ENCODE assay signal across 11 mouse cellular contexts in the genomic region with DNA sequence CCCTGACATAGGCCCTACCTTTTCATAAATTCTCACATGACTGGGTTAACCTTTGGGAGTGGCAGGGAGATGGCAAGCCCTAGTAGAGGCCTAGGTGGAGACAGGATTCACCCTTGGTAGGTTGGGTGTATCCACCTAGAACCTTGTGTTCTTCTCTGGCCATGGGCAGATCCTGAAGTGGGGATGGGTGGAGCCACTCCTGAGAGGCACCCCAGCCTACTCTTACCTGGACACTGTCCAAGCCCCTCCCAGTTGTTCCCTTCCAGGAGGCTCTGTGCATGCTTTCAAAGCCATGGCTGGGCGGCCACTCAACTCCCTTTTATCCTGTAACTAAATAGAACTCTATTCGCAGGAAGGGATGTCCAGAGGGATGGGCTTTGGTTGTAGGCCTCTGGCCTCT. TPM values are rescaled to one million over a fixed set of nuclear protein-coding genes. Genes with fewer than 3 reads are reported as not detected.
DNase-seq lines count a peak whose midpoint lies in the region; ATAC-seq and TF ChIP-seq lines count a peak whose summit lies in the region.
"Had no signal": no experiment of that assay in that cellular context is flagged by ENCODE, and none has a peak within 500 bp of the region (broad histone marks: within the 10 kb centered on the region; RNA-seq: fewer than 3 reads in every experiment).

No protein-coding gene starts in this region.

- no peak for TF ChIP-seq EP300 in heart, adult 2 months (IDR thresholded peaks at IDR 0.05; ENCODE audit: insufficient read depth, low read depth, low read length)

- no peak for TF ChIP-seq CTCF in heart, adult 2 months (IDR thresholded peaks at IDR 0.05)
- no peak for TF ChIP-seq CTCF in lung, embryonic 14.5 days (IDR thresholded peaks at IDR 0.05; ENCODE audit: low read depth)

- H3K79me2 ChIP-seq in heart, adult 2 months (replicated peaks; ENCODE audit: control insufficient read depth, insufficient read depth, low read length), result peaks cover 11% of the 10 kb centered on the region

- peaks cover 18% of the 10 kb centered on the region for H3K4me1 ChIP-seq in heart, adult 2 months (ENCODE audit: control insufficient read depth, insufficient read depth, low read length)
- peaks cover 18% of the 10 kb centered on the region for H3K4me1 ChIP-seq in heart, embryonic 12.5 days (replicated peaks)
- H3K4me1 ChIP-seq in lung, embryonic 14.5 days (ENCODE audit: insufficient read depth), result peaks cover 7% of the 10 kb centered on the region; the same call in 1 of the 2 replicates
- H3K4me1 ChIP-seq in midbrain, embryonic 14.5 days (ENCODE audit: control insufficient read depth, insufficient read depth, low read length), result no peaks in the 10 kb centered on the region
- H3K4me1 ChIP-seq: liver, embryonic 15.5 days had no signal

- H3K9ac ChIP-seq in heart, adult 2 months (ENCODE audit: low read depth, low read length), result no peak overlapping the region
- H3K9ac ChIP-seq in heart, embryonic 12.5 days, result no peak overlapping the region
- H3K9ac ChIP-seq in lung, embryonic 14.5 days, result no peak overlapping the region
- H3K9ac ChIP-seq in midbrain, embryonic 14.5 days (replicated peaks; ENCODE audit: low read length), result no peak overlapping the region
- H3K9ac ChIP-seq: embryonic facial prominence, embryonic 15.5 days; liver, embryonic 15.5 days had no signal

- peak; percentile 55 to 59 for DNase-seq in heart, adult 2 months
- DNase-seq in adrenal gland, adult 2 months, result peak; percentile 65
- peak; percentile 42 to 52 for DNase-seq in heart, postnatal 14 days
- peak; percentile 64 for DNase-seq in lung, embryonic 14.5 days
- DNase-seq in spleen, postnatal 4 days (ENCODE audit: low spot score in 2 of 2), result no peak
- no peak for DNase-seq in thymus, postnatal 36 days
- DNase-seq in midbrain, embryonic 14.5 days, result no peak
- DNase-seq: cerebellum, adult 11-12 months had no signal

- no peak for ATAC-seq in heart, embryonic 12.5 days (ENCODE audit: insufficient number of reproducible peaks, low FRiP score)
- ATAC-seq in lung, embryonic 14.5 days (ENCODE audit: insufficient read depth), result no peak
- no peak for ATAC-seq in midbrain, embryonic 14.5 days (ENCODE audit: low FRiP score, low TSS enrichment)

- no peak overlapping the region for H3K4me2 ChIP-seq in heart, embryonic 12.5 days
- no peak overlapping the region for H3K4me2 ChIP-seq in lung, embryonic 14.5 days
- H3K4me2 ChIP-seq in midbrain, embryonic 14.5 days (ENCODE audit: low read length), result no peak overlapping the region
- H3K4me2 ChIP-seq: embryonic facial prominence, embryonic 15.5 days; liver, embryonic 15.5 days had no signal

- TF ChIP-seq POLR2A in heart, adult 2 months (IDR thresholded peaks at IDR 0.05; ENCODE audit: insufficient read depth, low read depth, low read length), result no peak

- no peak overlapping the region for H3K27ac ChIP-seq in heart, adult 2 months
- no peak overlapping the region for H3K27ac ChIP-seq in heart, embryonic 12.5 days (ENCODE audit: poor library complexity, severe bottlenecking)
- H3K27ac ChIP-seq in lung, embryonic 14.5 days (ENCODE audit: low read depth), result no peak overlapping the region
- H3K27ac ChIP-seq in midbrain, embryonic 14.5 days (replicated peaks; ENCODE audit: low read depth, low read length), result no peak overlapping the region
- H3K27ac ChIP-seq: embryonic facial prominence, embryonic 15.5 days; liver, embryonic 15.5 days had no signal

- no peaks in the 10 kb centered on the region for H3K9me3 ChIP-seq in heart, embryonic 12.5 days (replicated peaks)
- no peaks in the 10 kb centered on the region for H3K9me3 ChIP-seq in lung, embryonic 14.5 days (ENCODE audit: low read depth, low read length)
- H3K9me3 ChIP-seq in midbrain, embryonic 14.5 days (ENCODE audit: control insufficient read depth, low read length), result no peaks in the 10 kb centered on the region
- H3K9me3 ChIP-seq: embryonic facial prominence, embryonic 15.5 days; liver, embryonic 15.5 days had no signal

- H3K36me3 ChIP-seq in heart, adult 2 months (ENCODE audit: control insufficient read depth, insufficient read depth, low read length), result no peaks in the 10 kb centered on the region
- H3K36me3 ChIP-seq in heart, embryonic 12.5 days, result no peaks in the 10 kb centered on the region
- no peaks in the 10 kb centered on the region for H3K36me3 ChIP-seq in lung, embryonic 14.5 days (ENCODE audit: insufficient read depth)
- no peaks in the 10 kb centered on the region for H3K36me3 ChIP-seq in midbrain, embryonic 14.5 days (ENCODE audit: control insufficient read depth, insufficient read depth, low read length)
- H3K36me3 ChIP-seq: embryonic facial prominence, embryonic 15.5 days; liver, embryonic 15.5 days had no signal

- 60% methylated on average over 2 of the region's 2 CpGs for WGBS in heart, adult 2 months
- WGBS in heart, embryonic 12.5 days, result 65% methylated on average over 2 of the region's 2 CpGs
- 62% methylated on average over 2 of the region's 2 CpGs for WGBS in lung, embryonic 14.5 days
- 95% methylated on average over 2 of the region's 2 CpGs for WGBS in midbrain, embryonic 14.5 days

- no peaks in the 10 kb centered on the region for H3K27me3 ChIP-seq in heart, adult 2 months (ENCODE audit: control insufficient read depth, insufficient read depth, low read length)
- H3K27me3 ChIP-seq in heart, embryonic 12.5 days (replicated peaks), result no peaks in the 10 kb centered on the region
- no peaks in the 10 kb centered on the region for H3K27me3 ChIP-seq in lung, embryonic 14.5 days (ENCODE audit: insufficient read depth, low read length)
- no peaks in the 10 kb centered on the region for H3K27me3 ChIP-seq in midbrain, embryonic 14.5 days (ENCODE audit: control insufficient read depth, insufficient read depth, low read length)
- H3K27me3 ChIP-seq: embryonic facial prominence, embryonic 15.5 days; liver, embryonic 15.5 days had no signal

- no peak overlapping the region for H3K4me3 ChIP-seq in heart, adult 2 months
- no peak overlapping the region for H3K4me3 ChIP-seq in heart, embryonic 12.5 days
- no peak overlapping the region for H3K4me3 ChIP-seq in lung, embryonic 14.5 days (ENCODE audit: low read depth, low read length)
- H3K4me3 ChIP-seq in midbrain, embryonic 14.5 days (replicated peaks; ENCODE audit: low read depth, low read length), result no peak overlapping the region
- H3K4me3 ChIP-seq: embryonic facial prominence, embryonic 15.5 days; liver, embryonic 15.5 days had no signal

- intact Hi-C loops in heart, adult 2 months (cut with DNase I), result no loop called here
- intact Hi-C loops in heart, postnatal 14 days (cut with DNase I), result no loop called here

RNA-seq across cellular contexts. Expression of gene Dock1, which starts 33.2 kb away (rescaled TPM):
- 10 to 100 TPM; 25.4 to 25.6 TPM for total RNA-seq in heart, adult 2 months (2021)
- 8.3 and 13.3 TPM in 2 replicates for polyA plus RNA-seq in heart, adult 2 months (2012; rRNA removed)
- polyA plus RNA-seq in heart, embryonic 12.5 days (2016; fragmentation: Nextera tagmentation; extraction: Ambion mirVana), result 31.9 and 32.1 TPM in 2 replicates
- total RNA-seq in adrenal gland, adult 2 months (2021), result 100 to 1,000 TPM; 116 to 174 TPM
- polyA plus RNA-seq in adrenal gland, adult 2 months (2012; rRNA removed), result 17.5 and 25.8 TPM in 2 replicates
- 10 to 100 TPM; 31.5 to 32.8 TPM for total RNA-seq in heart, postnatal 14 days (2021)
- 57.1 and 57.3 TPM in 2 replicates for polyA plus RNA-seq in lung, embryonic 14.5 days (2014; fragmentation: Nextera tagmentation; extraction: Ambion mirVana)
- 4.3 and 8.4 TPM in 2 replicates for polyA plus RNA-seq in midbrain, embryonic 14.5 days (2014; fragmentation: Nextera tagmentation; extraction: Ambion mirVana)

Comparison
In these comparisons a context has a peak if more than half of its experiments do, and no peak if none do; other contexts are left out.
1. DNase-seq: peak in heart, adult 2 months (2 of 2), adrenal gland, adult 2 months (single experiment), heart, postnatal 14 days (2 of 2) and lung, embryonic 14.5 days (single experiment); none in spleen, postnatal 4 days (0 of 2), thymus, postnatal 36 days (0 of 2) and midbrain, embryonic 14.5 days (single experiment).